Mouse (Mus musculus) cortical plate, adult 2 months (tissue): ENCODE results near the gene Dmap1. TPM values are rescaled to one million over a fixed set of nuclear protein-coding genes. Genes with fewer than 3 reads are reported as not detected.

Experiments
- H3K27ac ChIP-seq: fragments of 200-500 bp; 2 replicates; pipeline ENCODE4 v1.5.1; 2012; ENCODE audit warnings: low read length, control low read depth, inconsistent platforms; ENCODE audit not compliant: insufficient read depth
- H3K4me1 ChIP-seq: fragments of 200-500 bp; 2 replicates; pipeline ENCODE4 v1.6.1; 2011; ENCODE audit warnings: low read length; ENCODE audit not compliant: control insufficient read depth, insufficient read depth
- H3K4me3 ChIP-seq: fragments of 200-500 bp; 2 replicates; pipeline ENCODE4 v1.5.1; 2011; ENCODE audit warnings: mild to moderate bottlenecking, low read length, control low read depth; ENCODE audit not compliant: insufficient read depth
- CTCF ChIP-seq: fragments of 200-500 bp; IDR thresholded peaks from 2 replicates; pipeline ENCODE4 v1.5.1; 2011; ENCODE audit warnings: mild to moderate bottlenecking, control low read depth, low read length; ENCODE audit not compliant: insufficient read depth; ENCODE audit errors: extremely low read depth
- POLR2A ChIP-seq: fragments of 200-500 bp; IDR thresholded peaks from 2 replicates; pipeline ENCODE4 v1.6.1; 2011; ENCODE audit warnings: mild to moderate bottlenecking, low read length, control low read depth; ENCODE audit not compliant: insufficient read depth; ENCODE audit errors: extremely low read depth
- polyA plus RNA-seq: library from polyadenylated mRNA; depleted of rRNA; stranded (reverse); fragments of >200 nt; gene quantifications from 2 replicates; pipeline ENCODE4 v1.2.3, GENCODE M21; 2012; rRNA removed

Gene Dmap1
- polyA plus RNA-seq, 1 experiment = 48.0 TPM

DNA sequence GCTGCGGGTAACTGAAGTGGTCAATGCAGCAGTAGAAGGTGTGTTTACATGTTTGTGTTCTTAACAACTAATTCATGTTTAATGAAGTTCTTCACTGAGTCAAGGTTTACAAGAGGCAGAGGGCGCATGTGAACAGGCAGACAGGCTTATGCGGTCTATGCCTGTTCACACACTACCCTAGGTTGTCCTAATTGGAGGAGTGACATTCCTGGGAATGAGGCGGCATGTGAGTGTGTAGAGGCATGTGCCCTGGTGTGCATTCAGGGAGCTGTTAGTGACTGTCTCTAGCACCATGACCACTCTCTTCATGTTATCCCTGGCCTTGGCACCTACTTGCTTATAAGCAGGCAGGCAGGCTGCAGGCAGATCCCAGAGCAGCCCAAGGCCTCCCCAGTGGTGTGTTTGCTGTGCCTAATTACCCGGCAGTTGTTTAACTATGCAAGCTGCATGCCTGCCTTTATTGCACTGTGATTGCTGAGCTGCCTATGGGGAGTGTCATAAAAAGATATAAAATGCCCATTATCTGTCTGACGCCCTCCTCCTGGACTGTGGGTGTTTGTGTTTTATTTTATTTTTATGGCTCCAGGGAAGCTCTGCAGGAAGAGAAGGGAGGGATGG is 51.9 kb downstream of the Dmap1 start:
- peaks cover 6% of the 10 kb centered on the region for H3K4me1 ChIP-seq
- H3K27ac ChIP-seq = no peak overlapping the region
- H3K4me3 ChIP-seq = no peak overlapping the region
- no peak for TF ChIP-seq CTCF
- TF ChIP-seq POLR2A = no peak

DNA sequence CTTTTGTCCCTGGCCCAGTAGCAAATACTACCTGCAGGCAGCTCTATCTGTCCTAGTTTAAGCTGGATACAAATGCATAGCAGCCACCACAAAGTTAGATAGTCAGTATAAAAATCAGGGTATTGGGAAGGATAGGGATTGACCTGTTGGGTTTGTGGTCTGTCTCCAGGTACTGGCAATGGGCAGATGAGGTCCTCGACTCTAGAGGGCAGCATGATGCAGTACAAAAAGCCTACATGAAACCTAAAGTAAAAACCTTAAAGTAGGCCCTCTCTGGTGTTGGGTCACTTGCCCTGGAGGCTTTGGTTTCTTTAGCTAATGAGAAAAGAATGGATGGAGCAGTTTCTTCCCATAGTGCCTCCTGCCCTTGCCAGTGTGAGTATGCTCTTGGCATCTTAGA is 53.6 kb downstream of the Dmap1 start:
- H3K27ac ChIP-seq = no peak overlapping the region
- H3K4me1 ChIP-seq = peaks cover 6% of the 10 kb centered on the region
- no peak overlapping the region for H3K4me3 ChIP-seq
- no peak for TF ChIP-seq POLR2A
- peak; percentile 51 for TF ChIP-seq CTCF

Other genes starting within 250 kb of the Dmap1 start
- 217 and 226 TPM in 2 replicates for gene Rnf220, start 185.2 kb downstream of the Dmap1 start, polyA plus RNA-seq
- 199 and 201 TPM in 2 replicates for gene Eri3, start 131.9 kb downstream of the Dmap1 start, polyA plus RNA-seq
- gene Gm12845, start 42.1 kb upstream of the Dmap1 start, polyA plus RNA-seq = not detected in 2 replicates
- gene Klf17, start 83.4 kb upstream of the Dmap1 start, polyA plus RNA-seq = not detected in 2 replicates
- gene Slc6a9, start 152.2 kb upstream of the Dmap1 start, polyA plus RNA-seq = 50.6 and 56.0 TPM in 2 replicates
- 1.4 and 2.1 TPM in 2 replicates for gene Ccdc24, start 190.3 kb upstream of the Dmap1 start, polyA plus RNA-seq
- gene B4galt2, start 201.2 kb upstream of the Dmap1 start, polyA plus RNA-seq = 119 and 122 TPM in 2 replicates
- gene Atp6v0b, start 205.1 kb upstream of the Dmap1 start, polyA plus RNA-seq = 800 and 801 TPM in 2 replicates
- gene Dph2, start 209.8 kb upstream of the Dmap1 start, polyA plus RNA-seq = 13.8 and 14.4 TPM in 2 replicates
- gene Ipo13, start 232.7 kb upstream of the Dmap1 start, polyA plus RNA-seq = 124 and 127 TPM in 2 replicates
- 0.65 and 0.78 TPM in 2 replicates for gene Artn, start 247.5 kb upstream of the Dmap1 start, polyA plus RNA-seq